Mouse (Mus musculus) adrenal gland, postnatal 36 days (tissue): Measurements from ENCODE around the gene Ank3. TPM values are rescaled to one million over a fixed set of nuclear protein-coding genes. Genes with fewer than 3 reads are reported as not detected.
A peak's percentile ranks its signal among the peaks of the same experiment; 100 is the strongest.

ENCODE experiments used
- DNase-seq, 2 experiments: peaks; one replicate each; pipeline ENCODE4 v3.0.0; 2021; ENCODE audit warnings: mixed read lengths in 1 of 2
- total RNA-seq, 2 experiments: library from RNA; stranded (reverse); gene quantifications; 2 replicates each; pipeline ENCODE4 v1.2.3; 2021

The Ank3 gene
- total RNA-seq, 2 experiments from 2014 or later: 10.4 to 13.6 TPM

GRCm38 (mm10) chr10:69620692-69621382, 222.3 kb downstream of the Ank3 start:
- no peak for DNase-seq

DNA sequence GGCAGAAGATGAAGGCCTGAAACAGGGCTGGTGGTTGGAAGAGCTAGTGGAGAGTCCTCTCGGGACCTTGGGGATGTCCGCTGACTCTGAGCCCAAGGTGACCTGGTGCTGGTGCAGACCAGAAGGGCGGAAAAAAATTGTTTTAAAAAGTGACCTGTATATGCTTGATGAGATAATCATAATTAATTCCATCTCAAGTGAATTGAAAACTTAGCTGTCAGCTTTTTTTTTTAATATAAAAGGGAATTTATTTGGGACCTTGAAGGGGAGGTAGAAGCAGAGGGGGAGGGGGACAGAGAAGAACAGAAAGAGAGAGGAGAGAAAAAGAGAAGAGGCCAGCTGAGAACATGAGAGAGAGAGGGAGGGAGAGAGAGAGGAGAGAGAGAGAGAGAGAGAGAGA, 229.2 kb downstream of the Ank3 start:
- no peak for DNase-seq

- DNase-seq: no peak
These were observed 230.2 kb downstream of the Ank3 start for GRCm38 (mm10) chr10:69628743-69629142.

DNA sequence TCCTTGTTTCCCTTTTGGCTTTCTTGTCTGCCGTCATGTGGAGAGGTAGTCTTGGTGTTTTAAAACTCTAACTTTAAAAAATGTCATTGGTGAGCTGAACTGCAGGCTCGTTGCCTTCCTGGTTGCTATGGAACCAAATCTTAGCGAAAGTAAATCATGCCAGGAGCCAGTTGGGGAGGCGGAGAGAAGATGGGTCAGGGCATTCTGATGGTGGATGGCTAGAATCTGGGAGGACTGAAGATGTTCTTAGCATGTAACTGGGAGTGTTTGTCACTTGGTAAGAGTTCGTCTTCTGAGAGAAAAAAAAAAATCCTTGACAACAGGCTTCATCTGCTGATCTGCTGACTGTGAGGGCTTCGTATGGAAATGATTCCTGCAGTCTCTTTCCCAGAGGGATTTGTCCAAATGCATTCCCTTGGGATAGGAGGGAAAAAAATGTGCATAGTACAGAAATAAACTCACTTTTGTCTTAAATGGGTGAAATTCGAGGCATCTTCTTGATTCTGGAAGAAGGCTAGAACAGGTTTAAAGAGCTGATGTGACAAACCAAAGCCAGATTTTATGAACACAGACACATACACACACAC, 232.3 kb downstream of the Ank3 start:
- DNase-seq: no peak

GRCm38 (mm10) chr10:69632885-69633284, 234.3 kb downstream of the Ank3 start:
- DNase-seq: no peak

- no peak for DNase-seq
These were observed 236.3 kb downstream of the Ank3 start for GRCm38 (mm10) chr10:69634891-69635290.

DNA sequence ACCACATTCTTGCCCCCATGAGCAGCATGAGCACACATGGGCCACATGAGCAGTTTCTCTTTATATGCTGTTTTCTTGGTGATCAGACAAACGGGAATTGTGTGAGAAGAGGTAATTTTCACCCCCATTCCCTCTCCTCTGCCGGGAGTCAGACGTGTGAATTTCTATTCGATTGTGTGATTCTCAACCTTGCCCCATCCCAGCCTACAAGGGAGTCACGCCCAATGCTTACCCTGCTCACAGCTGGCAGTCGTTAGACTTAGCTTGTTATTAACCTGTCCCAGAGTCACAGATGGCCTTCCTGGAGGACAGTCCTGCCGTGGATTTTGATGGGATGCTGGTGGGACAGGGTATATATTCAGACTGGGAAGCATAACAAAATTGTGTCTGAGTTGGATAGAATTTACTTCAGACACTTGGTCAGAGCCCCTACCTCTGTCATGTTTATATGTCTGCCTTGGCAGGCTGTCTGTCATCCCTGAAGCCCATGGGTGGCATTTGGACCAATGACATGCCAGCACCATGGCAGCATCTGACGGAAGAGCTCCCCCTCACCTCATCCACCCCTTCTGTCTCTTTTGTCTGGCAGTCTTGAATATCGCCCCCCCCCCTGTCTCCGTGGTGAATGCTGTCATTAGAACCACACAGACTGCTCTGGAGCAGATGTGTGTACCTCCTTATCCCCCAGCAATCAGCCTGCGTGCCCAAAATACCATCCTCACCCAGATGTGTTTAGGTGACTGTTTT, 237.5 kb downstream of the Ank3 start:
- no peak for DNase-seq

DNA sequence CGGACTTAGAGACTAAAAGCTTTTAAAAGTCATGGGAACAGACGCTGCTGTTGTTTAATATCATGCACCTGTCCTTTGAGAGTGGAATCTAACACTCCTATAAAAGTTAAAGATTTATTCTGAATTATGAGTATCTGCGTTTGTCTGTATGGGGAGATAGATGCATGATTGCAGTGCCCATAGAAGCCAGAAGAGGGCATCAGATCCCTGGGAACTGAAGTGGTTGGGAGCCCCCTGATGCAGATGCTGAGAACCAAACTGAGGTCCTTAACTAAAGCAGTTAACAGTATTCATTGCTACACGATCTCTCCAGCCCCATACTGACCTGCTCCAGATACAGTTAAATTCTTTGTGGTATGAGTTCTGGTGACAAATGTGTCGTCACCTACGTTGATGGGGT, 240.6 kb downstream of the Ank3 start:
- DNase-seq: no peak

DNA sequence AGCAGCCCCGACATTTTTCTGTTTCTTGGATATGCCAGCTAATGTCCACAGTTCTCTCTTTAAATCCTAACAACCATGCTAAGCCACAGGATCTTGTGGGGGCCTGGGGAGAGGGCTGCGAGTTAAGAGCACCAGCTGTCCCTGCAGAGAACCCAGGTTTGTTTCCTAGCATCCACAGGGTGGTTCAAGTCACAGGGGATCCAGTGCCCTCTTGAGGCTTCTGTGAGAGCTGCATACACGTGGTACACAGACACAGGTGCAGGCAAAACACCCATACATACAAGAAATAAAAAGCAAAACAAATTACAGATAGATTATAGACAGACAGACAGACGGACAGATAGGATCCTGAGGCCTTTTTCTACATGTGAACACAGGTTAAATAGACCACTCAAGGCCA, 242.0 kb downstream of the Ank3 start:
- no peak for DNase-seq

- DNase-seq: peak; percentile 34 to 58
These were observed 244.9 kb downstream of the Ank3 start for GRCm38 (mm10) chr10:69643481-69643880.

DNA sequence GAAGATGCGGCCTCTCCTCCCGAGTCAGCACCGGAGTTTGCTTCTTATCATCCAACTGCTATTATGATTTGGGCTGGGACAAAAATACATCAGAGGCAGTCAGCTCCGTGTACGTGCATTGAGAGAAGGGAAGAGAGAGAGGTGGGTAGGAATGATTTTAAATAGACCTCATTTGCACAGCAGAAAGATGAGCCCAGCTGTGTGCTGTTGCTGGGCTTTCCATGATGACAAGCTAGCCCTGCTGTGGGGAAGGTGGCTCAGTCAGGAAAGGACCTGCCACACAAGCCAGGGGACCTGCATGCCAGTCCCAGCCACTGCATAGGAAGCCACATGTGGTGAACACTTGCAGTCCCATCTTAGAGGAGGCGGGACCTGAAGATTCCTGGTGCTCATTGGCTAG, 245.4 kb downstream of the Ank3 start:
- DNase-seq: no peak

- DNase-seq: no peak
These were observed 246.8 kb downstream of the Ank3 start for GRCm38 (mm10) chr10:69645311-69645802.

- DNase-seq: no peak
These were observed 247.4 kb downstream of the Ank3 start for GRCm38 (mm10) chr10:69645929-69646328.

DNA sequence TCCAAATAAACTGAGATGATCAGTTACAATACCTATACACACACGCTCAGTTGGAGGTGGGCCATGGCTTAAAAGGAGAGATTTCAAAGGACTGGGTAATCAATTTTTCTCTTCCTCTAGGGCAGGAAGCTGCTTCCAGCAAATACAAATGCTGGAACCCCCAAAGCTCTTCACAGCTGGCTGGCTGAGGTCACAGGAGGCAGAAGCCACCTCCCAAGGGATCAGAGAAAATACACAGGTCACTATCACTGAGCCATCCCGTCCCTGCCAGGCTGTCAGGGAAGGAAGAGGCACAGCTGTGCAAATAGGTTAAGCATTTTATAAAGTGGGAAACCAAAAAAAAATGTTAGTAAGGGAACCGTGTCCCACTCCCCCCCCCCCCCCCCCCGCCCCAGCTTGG, 251.5 kb downstream of the Ank3 start:
- no peak for DNase-seq

DNA sequence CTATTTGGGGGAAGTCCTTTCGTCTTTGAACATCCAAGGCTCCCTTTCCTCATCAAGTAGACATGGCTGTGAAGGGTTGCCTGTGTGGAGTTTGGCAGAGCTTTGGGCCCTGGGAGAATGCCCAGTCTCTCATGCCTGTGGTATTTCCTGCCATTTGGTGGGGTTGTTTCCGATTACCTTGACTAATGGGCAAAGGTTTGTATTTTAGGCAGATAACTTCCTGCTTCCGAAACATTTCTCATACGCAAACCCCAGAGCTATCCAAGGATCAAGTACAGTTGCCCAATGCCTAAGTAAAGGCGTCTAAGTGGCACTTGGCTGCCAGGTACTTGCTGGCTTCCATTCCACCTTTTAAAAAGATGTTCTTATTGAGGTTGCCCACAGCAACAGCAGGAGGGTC, 254.1 kb downstream of the Ank3 start:
- DNase-seq: peak; percentile 50 to 60

- DNase-seq: no peak
These were observed 254.6 kb downstream of the Ank3 start for GRCm38 (mm10) chr10:69653121-69653677.

GRCm38 (mm10) chr10:69654176-69654575, 255.6 kb downstream of the Ank3 start:
- no peak for DNase-seq

GRCm38 (mm10) chr10:69654866-69655633, 256.5 kb downstream of the Ank3 start:
- DNase-seq: peak; percentile 23 to 49

DNA sequence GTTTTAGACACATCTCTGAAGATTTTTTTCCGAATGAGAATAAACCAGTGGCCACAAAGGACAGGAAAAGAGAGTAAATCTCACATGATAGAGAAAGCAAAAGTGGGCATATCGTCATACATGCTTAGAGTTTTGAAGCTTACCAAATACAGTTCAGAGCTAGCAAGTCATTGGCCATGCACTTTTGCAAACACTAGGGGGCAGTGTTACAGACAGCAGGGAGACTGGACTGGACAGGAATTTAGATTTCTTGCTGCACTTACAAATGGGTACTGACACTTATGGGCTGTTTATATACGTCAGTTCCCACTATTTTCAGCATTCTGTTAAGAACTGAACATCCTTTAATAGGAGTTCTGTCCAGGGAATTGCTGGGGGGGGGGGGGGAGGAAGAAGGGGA, 257.7 kb downstream of the Ank3 start:
- peak; percentile 40 to 45 for DNase-seq

GRCm38 (mm10) chr10:69659818-69660217, 261.2 kb downstream of the Ank3 start:
- no peak for DNase-seq

DNA sequence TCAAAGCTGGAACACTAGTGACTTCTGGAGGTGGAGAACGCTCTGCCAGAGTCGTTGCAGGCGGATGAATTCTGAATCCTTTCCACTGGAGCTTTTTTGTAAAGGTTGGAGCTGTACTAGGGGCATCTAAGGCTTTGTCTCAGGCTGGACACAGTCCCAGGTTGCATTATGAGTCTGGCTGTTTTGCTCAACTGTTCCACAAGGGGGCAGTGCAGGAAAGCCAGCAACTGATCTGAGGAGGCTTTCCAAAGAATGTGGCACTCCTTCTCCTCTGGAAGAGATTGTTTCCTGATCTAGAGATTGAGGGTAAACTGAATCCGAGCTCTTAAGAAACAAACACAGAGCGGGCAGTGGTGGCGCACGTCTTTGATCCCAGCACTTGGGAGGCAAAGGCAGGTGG, 263.8 kb downstream of the Ank3 start:
- peak; percentile 77 to 80 for DNase-seq

DNA sequence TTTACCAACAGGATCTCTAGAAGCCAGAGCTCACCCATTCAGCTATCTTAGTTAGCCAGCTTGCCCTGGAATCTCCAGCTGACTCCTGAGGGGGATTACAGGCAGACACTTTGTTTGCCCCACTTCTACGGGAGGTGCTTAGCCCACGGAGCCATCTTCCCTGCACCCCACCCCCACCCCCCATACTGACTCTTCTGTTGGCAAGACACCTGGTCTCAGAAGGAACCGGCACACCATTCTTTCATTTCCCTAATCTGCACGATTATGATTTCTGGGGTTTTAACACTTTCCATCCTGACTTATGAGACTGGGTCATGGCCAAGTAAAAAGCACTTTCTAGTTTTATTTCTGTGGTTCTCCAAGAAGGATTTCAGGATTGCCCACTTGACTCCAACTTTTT, 268.9 kb downstream of the Ank3 start:
- no peak for DNase-seq
